Mouse (Mus musculus): ENCODE data around the gene Adam12. TPM values are rescaled to one million over a fixed set of nuclear protein-coding genes. Genes with fewer than 3 reads are reported as not detected.

The Adam12 gene
- total RNA-seq, 2 experiments from 2014 or later, result 0.31 to 0.32 TPM

- DNase-seq (ENCODE audit: low spot score), result no peak
Measured at GRCm38 (mm10) chr7:134014733-134015132, 217.2 kb downstream of the Adam12 start.

GRCm38 (mm10) chr7:134009157-134009556, 222.8 kb downstream of the Adam12 start:
- no peak for DNase-seq (ENCODE audit: low spot score)

- DNase-seq (ENCODE audit: low spot score), result no peak
Measured at GRCm38 (mm10) chr7:134007942-134008361, 224.0 kb downstream of the Adam12 start.

GRCm38 (mm10) chr7:134001581-134001980, 230.4 kb downstream of the Adam12 start:
- DNase-seq (ENCODE audit: low spot score), result no peak

GRCm38 (mm10) chr7:133990930-133991329, 241.0 kb downstream of the Adam12 start:
- no peak for DNase-seq (ENCODE audit: low spot score)

- no peak for DNase-seq (ENCODE audit: low spot score)
Measured at GRCm38 (mm10) chr7:133988356-133988755, 243.6 kb downstream of the Adam12 start.

GRCm38 (mm10) chr7:133986201-133986600, 245.7 kb downstream of the Adam12 start:
- no peak for DNase-seq (ENCODE audit: low spot score)

GRCm38 (mm10) chr7:133985648-133986047, 246.3 kb downstream of the Adam12 start:
- no peak for DNase-seq (ENCODE audit: low spot score)

- DNase-seq (ENCODE audit: low spot score), result no peak
Measured at GRCm38 (mm10) chr7:133976388-133977122, 255.4 kb downstream of the Adam12 start.

GRCm38 (mm10) chr7:133971086-133971485, 260.9 kb downstream of the Adam12 start:
- DNase-seq (ENCODE audit: low spot score), result peak; percentile 57

GRCm38 (mm10) chr7:133970407-133970806, 261.5 kb downstream of the Adam12 start:
- no peak for DNase-seq (ENCODE audit: low spot score)

- DNase-seq (ENCODE audit: low spot score), result no peak
Measured at GRCm38 (mm10) chr7:133967906-133968305, 264.0 kb downstream of the Adam12 start.

GRCm38 (mm10) chr7:133963501-133963900, 268.4 kb downstream of the Adam12 start:
- no peak for DNase-seq (ENCODE audit: low spot score)

- no peak for DNase-seq (ENCODE audit: low spot score)
Measured at GRCm38 (mm10) chr7:133959200-133959599, 272.7 kb downstream of the Adam12 start.

- no peak for DNase-seq (ENCODE audit: low spot score)
Measured at GRCm38 (mm10) chr7:133957873-133958272, 274.1 kb downstream of the Adam12 start.

- no peak for DNase-seq (ENCODE audit: low spot score)
Measured at GRCm38 (mm10) chr7:133954111-133955091, 277.5 kb downstream of the Adam12 start.

- DNase-seq (ENCODE audit: low spot score), result no peak
Measured at GRCm38 (mm10) chr7:133951777-133952545, 280.0 kb downstream of the Adam12 start.

- no peak for DNase-seq (ENCODE audit: low spot score)
Measured at GRCm38 (mm10) chr7:133947360-133947759, 284.6 kb downstream of the Adam12 start.

GRCm38 (mm10) chr7:133946757-133947345, 285.1 kb downstream of the Adam12 start:
- no peak for DNase-seq (ENCODE audit: low spot score)

- no peak for DNase-seq (ENCODE audit: low spot score)
Measured at GRCm38 (mm10) chr7:133946113-133946512, 285.8 kb downstream of the Adam12 start.

GRCm38 (mm10) chr7:133940405-133940804, 291.5 kb downstream of the Adam12 start:
- peak; percentile 36 for DNase-seq (ENCODE audit: low spot score)
